Mouse (Mus musculus): ENCODE measurements at regions not wholly inside any gene's neighbourhood (a gene's known extent, or its start where the extent isn't known, plus 50 kb on each side); places are given as distances from the start of the nearest gene placed in this dataset.

GRCm38 (mm10) chr10:98292140-98292539 lies 565.6 kb upstream of the C030005K15Rik start:
- no peak for DNase-seq (ENCODE audit: low spot score in 2 of 2)

GRCm38 (mm10) chr10:98305667-98306066 lies 579.1 kb upstream of the C030005K15Rik start:
- DNase-seq (ENCODE audit: low spot score in 2 of 2) = no peak

- DNase-seq (ENCODE audit: low spot score in 2 of 2) = no peak
Observed at GRCm38 (mm10) chr10:98309667-98310066, 583.1 kb upstream of the C030005K15Rik start.

DNA sequence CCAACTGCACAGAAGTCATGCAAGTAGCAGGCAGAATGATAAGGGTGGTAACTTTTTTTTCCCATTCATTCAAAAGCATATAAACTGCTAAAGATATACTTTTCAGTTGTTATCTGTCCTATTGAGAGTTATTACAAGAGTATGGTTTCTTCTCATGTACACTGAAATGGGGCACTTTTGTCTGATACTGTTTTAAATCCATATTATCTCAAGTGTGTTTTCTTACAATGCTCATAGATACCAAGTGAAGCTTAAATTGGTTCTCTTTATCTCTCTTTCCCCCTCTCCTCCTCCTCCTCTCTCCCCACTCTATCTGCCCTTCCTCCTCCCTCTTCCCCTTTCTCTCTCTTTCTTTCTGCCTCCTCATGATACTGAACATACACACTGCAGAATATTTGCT lies 584.8 kb upstream of the C030005K15Rik start:
- DNase-seq (ENCODE audit: low spot score in 2 of 2) = no peak

DNA sequence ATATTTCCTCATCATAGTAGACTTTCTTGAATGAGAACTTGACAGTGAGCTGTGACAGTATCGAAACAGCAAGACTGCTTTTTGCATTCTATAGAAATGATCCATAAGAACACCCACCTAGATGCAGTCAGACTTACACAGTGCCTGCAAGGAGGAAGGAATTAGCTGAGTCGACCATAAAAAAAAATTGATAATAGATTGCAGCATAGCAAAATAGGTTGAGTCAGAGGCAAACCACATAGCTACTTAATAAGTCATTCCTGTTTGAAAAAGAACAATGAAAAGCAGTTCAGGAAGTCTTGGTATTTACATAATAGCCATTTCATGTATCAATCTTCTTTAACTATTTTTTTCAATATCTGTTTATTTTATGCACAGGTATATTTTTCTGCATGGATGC lies 591.9 kb upstream of the C030005K15Rik start:
- no peak for DNase-seq (ENCODE audit: low spot score in 2 of 2)

GRCm38 (mm10) chr10:98323846-98324245 lies 590.4 kb upstream of the Atp2b1 start:
- no peak for DNase-seq (ENCODE audit: low spot score in 2 of 2)

- no peak for DNase-seq (ENCODE audit: low spot score in 2 of 2)
Observed at GRCm38 (mm10) chr10:98324591-98324990, 589.6 kb upstream of the Atp2b1 start.

GRCm38 (mm10) chr10:98325720-98326119 lies 588.5 kb upstream of the Atp2b1 start:
- no peak for DNase-seq (ENCODE audit: low spot score in 2 of 2)

GRCm38 (mm10) chr10:98332682-98333081 lies 581.5 kb upstream of the Atp2b1 start:
- no peak for DNase-seq (ENCODE audit: low spot score in 2 of 2)

DNA sequence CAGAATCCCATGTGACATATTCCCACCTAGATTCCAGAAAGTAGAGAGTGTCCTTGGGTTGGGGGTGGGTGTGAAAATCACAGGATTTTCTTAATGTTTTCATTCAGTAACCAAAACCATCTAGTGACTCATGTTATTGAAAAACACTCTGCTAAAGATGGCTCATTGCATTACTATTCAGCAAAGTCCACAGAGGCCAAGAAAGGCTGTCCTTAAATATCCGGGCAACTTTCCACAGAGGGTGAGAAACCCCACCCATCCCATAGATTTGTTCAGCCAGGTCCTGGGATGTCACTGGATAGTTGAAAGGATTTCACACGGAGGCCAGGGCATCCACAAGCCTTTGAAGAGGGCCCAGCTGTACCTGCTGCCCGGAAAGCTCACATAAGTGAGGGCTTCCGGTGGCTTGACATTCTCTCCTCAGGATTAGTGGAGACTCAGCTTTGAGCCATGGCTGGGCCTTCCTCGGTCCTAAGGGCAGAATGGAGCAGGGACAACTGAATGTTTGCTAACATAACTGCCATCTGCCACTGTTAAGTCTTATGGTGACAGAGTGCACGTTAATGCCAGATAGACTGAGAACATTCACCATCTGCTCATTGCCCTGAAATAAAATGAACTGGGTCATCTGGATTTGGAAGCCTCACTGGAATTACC lies 580.7 kb upstream of the Atp2b1 start:
- DNase-seq (ENCODE audit: low spot score in 2 of 2) = peak; percentile 21 to 38

GRCm38 (mm10) chr10:98343827-98344226 lies 570.4 kb upstream of the Atp2b1 start:
- no peak for DNase-seq (ENCODE audit: low spot score in 2 of 2)

GRCm38 (mm10) chr10:98349466-98349865 lies 564.7 kb upstream of the Atp2b1 start:
- DNase-seq (ENCODE audit: low spot score in 2 of 2) = peak; percentile 53 to 66

GRCm38 (mm10) chr10:98350318-98350926 lies 563.8 kb upstream of the Atp2b1 start:
- DNase-seq (ENCODE audit: low spot score in 2 of 2) = no peak

DNA sequence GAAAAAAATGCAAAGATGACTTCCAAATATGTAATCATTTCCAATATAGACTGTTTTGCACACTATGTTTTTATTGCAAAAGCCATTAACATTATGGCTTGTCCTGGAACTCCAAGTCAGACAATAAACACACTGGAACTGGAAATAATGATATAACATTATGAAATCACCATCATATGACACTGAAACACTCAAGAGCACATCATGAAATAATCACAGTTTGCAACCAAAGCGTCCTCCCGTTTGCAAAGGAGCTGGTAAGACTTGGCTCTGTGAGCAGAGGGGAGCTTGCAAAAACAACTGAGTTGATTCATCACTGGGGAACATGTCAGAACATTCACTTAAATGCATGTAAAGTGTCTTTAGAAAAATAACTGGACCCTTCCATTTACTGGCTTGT lies 562.1 kb upstream of the Atp2b1 start:
- DNase-seq (ENCODE audit: low spot score in 2 of 2) = no peak

DNA sequence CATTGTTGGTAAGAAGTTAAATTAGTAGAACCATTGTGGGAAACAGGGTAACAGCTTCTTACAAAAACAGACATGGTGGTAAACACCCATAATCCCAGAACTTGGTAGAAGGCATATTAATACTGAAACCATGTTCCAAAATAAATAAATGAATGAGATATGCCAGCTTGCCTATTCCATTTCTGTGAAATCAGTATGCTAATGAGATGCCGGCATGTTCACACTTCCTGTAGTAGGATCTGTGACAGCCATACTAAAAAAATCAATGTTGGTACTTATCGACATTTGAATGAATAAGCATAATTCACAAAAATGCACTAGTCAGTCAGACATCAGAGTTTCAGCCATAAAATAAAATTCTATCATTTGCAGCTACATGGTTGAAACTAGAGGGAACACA lies 559.7 kb upstream of the Atp2b1 start:
- DNase-seq (ENCODE audit: low spot score in 2 of 2) = no peak

DNA sequence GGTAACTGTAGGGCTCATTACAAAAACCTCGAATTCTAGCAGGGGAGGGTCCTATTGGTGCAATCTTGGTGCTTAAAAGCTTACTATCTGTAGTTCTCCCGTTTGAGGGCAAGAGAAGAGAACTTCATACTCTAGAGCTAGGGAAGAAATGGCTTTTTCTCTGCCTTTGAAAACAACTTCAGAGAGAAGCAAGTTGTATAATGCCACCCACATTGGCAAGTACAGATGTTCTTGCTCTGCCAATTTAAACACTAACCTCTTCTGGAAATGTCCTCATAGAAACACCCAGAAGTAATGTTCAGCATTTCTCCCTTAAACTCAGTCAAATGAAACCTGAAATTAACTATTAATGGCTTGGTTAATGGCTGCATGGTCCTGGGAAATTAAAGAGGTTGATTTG lies 549.6 kb upstream of the Atp2b1 start:
- DNase-seq (ENCODE audit: low spot score in 2 of 2) = no peak

DNA sequence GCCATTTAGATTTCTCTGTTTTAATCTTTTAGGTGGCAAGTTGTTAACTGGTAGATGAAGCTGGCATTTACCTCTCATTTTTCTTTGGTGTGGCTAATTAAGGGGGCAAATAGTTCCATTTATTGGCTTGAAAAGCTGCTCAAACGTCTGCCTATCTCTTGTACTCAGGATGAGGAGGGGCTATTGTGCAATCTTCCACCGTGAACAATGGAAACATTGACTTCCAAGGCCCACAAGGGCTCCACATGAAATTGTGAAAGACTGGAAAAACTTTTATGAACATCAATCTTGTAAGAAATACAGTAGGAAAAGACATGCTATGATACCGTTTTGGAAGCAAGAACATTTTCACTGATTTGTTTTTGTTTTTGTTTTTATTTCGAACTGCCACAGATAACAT lies 541.6 kb upstream of the Atp2b1 start:
- DNase-seq (ENCODE audit: low spot score in 2 of 2) = no peak

GRCm38 (mm10) chr10:98373314-98373713 lies 540.9 kb upstream of the Atp2b1 start:
- DNase-seq (ENCODE audit: low spot score in 2 of 2) = no peak

DNA sequence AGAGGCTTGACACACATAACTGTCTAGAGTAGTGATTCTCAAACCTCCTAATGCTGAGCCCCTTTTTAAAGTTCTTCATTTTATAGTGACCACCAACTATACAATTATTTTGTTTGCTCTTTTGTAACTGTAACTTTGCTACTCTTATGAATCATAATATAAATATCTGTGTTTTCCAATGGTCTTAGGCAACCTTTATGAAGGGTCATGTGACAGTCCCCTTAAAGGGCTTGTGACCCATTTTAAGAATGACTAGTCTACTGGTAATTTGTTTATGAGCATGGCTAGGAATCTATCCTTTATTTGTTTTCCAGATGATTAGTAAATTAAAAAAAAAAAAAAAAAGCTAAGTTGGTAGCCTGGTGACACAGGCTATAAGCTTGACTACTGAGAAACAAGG lies 539.5 kb upstream of the Atp2b1 start:
- no peak for DNase-seq (ENCODE audit: low spot score in 2 of 2)

DNA sequence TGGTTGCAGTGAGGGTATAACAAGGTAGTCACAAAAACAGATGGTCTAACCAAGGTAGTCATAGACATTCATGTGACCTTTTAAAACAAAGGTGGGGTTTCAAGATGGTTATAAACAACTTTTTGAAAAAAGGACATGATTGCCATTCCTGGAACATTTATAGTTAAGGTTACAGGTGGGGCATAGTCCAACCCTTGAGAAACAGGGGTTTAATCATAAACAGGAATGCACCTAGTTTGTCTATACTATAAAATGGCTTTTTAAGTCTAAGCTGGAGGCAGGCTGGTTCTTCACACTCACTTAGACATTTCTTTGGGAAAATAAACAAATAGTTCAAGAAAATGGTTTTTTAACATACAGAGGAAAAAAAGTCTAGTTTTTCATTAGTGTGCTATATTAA lies 525.7 kb upstream of the Atp2b1 start:
- DNase-seq (ENCODE audit: low spot score in 2 of 2) = no peak

DNA sequence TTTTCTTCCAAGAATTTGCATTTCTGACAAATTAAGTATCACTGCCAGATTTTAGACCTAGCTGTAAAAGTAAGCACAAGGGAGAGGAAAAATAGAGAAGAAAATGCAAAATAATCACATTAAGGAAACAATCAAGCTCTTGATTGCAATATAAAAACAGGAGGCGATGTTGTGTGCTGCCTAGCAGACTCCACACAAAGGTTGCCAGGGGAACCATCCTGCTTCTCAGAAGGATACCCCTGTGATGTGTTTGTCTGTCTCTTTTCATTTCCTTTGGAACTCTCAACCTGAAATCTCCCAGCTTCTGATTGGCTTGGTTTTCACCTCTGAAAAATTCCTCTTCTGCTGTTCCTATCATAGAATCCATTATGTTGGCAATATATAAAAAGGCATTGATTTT lies 514.3 kb upstream of the Atp2b1 start:
- DNase-seq (ENCODE audit: low spot score in 2 of 2) = no peak

- DNase-seq (ENCODE audit: low spot score in 2 of 2) = no peak
Observed at GRCm38 (mm10) chr10:98417807-98418743, 496.1 kb upstream of the Atp2b1 start.

Data from gastrocnemius, adult 8-10 months (tissue).